Mouse (Mus musculus) neural tube, embryonic 15.5 days (tissue): ENCODE results near the gene Tspan12. TPM values are rescaled to one million over a fixed set of nuclear protein-coding genes. Genes with fewer than 3 reads are reported as not detected.
"Not testable (repeated sequence)": the region's sequence is repeated elsewhere in the genome, so short reads cannot be mapped to it uniquely, and the experiment has no call there.

Source experiments
- ATAC-seq: fragments of 200-750 bp; cut with Nextera tagmentation; 2 replicates; pipeline ENCODE4 v1.8.0; 2017; ENCODE audit warnings: mild to moderate bottlenecking, moderate TSS enrichment, moderate library complexity; ENCODE audit not compliant: low FRiP score
- H3K27ac ChIP-seq: fragments of 300-500 bp; sonication (generic); replicated peaks from 2 replicates; pipeline ENCODE4 v1.5.1; 2015; ENCODE audit warnings: mild to moderate bottlenecking, inconsistent platforms
- H3K27me3 ChIP-seq: fragments of 300-500 bp; sonication (generic); replicated peaks from 2 replicates; pipeline ENCODE4 v1.6.1; 2015; ENCODE audit warnings: inconsistent platforms
- H3K36me3 ChIP-seq: fragments of 300-500 bp; sonication (generic); 2 replicates; pipeline ENCODE4 v1.6.1; 2015; ENCODE audit warnings: inconsistent platforms
- H3K4me1 ChIP-seq: fragments of 300-500 bp; sonication (generic); 2 replicates; pipeline ENCODE4 v1.6.1; 2015; ENCODE audit warnings: inconsistent platforms
- H3K4me2 ChIP-seq: fragments of 300-500 bp; sonication (generic); 2 replicates; pipeline ENCODE4 v1.6.1; 2015; ENCODE audit warnings: inconsistent platforms, mild to moderate bottlenecking, moderate library complexity
- H3K4me3 ChIP-seq: fragments of 300-500 bp; sonication (generic); replicated peaks from 2 replicates; pipeline ENCODE4 v1.5.1; 2015; ENCODE audit warnings: mild to moderate bottlenecking, inconsistent platforms
- H3K9ac ChIP-seq: fragments of 300-500 bp; sonication (generic); replicated peaks from 2 replicates; pipeline ENCODE4 v1.6.1; 2015; ENCODE audit warnings: mild to moderate bottlenecking, inconsistent platforms
- H3K9me3 ChIP-seq: fragments of 300-500 bp; sonication (generic); replicated peaks from 2 replicates; pipeline ENCODE4 v1.6.1; 2016; ENCODE audit warnings: inconsistent platforms
- WGBS: fragments of 180-500 bp; shearing (Covaris S2); methylation state at CpG from one replicate; pipeline ENCODE4 v1.1.7; 2015; ENCODE audit warnings: mixed read lengths; 5-methylcytosine and 5-hydroxymethylcytosine counted together
- polyA plus RNA-seq: library from polyadenylated mRNA; unstranded; fragments of >200 nt; fragmentation: Nextera tagmentation; extraction: Ambion mirVana; gene quantifications from 2 replicates; pipeline ENCODE4 v1.2.1, GENCODE M21; 2015

The Tspan12 gene
- polyA plus RNA-seq, 1 experiment from 2014 or later = 80.1 TPM

DNA sequence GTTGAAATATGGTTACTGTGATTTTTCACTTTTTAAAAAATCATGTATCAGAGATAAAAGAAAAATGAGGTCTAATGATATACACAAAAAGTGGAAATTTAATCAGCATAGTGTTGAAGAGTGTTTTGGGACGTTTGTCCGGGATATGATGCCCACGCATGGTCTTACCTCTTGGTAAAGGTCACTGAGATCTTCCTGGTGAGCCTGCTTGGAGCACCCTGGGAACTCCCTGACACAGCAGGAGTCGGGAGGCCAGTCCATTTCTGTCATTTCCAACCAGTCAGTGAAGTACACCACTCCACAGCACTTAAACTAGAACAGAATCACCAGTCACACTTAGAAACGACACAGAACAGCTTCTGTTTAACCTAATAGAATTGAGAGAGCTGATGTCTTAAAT is 56.9 kb downstream of the Tspan12 start:
- Histone ChIP-seq H3K9ac (no peak overlapping the region), H3K4me3 (no peak overlapping the region), H3K27me3 (no peaks in the 10 kb centered on the region), H3K4me2 (no peak overlapping the region), H3K36me3 (0 out of 2 replicates have a peak, but pooled peaks cover 5% of the 10 kb centered on the region), H3K4me1 (no peaks in the 10 kb centered on the region), H3K27ac (no peak overlapping the region), H3K9me3 (no peaks in the 10 kb centered on the region)
- 89% methylated on average over 5 of the region's 5 CpGs for WGBS
- no peak for ATAC-seq

DNA sequence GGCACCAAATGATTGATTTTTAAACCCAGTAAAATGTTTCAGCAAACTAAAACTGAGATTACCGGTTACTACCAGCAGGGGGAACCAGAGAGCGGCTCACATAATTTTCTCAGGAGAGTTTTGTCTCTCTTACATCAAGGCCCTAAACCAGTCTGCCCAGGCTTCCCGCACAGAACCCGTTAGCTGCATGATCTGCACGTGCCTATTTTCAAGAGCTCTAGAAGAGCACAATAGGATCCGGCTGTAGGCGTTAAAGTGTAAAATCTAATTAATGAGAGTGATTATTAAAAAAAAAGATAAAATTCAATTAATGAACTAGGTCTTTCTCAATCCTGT is 57.3 kb downstream of the Tspan12 start:
- Histone ChIP-seq H3K9ac (no peak overlapping the region), H3K9me3 (no peaks in the 10 kb centered on the region), H3K4me2 (no peak overlapping the region), H3K27me3 (no peaks in the 10 kb centered on the region), H3K27ac (no peak overlapping the region), H3K4me3 (no peak overlapping the region), H3K4me1 (no peaks in the 10 kb centered on the region), H3K36me3 (0 out of 2 replicates have a peak, but pooled peaks cover 5% of the 10 kb centered on the region)
- 5% methylated on average over 7 of the region's 7 CpGs for WGBS
- no peak for ATAC-seq

GRCm38 (mm10) chr6:21794337-21795071 is 57.8 kb downstream of the Tspan12 start:
- no peak; the same call in 1 of the 2 replicates for ATAC-seq
- no peak overlapping the region for H3K4me3 ChIP-seq
- no peaks in the 10 kb centered on the region for H3K27me3 ChIP-seq
- H3K9me3 ChIP-seq = no peaks in the 10 kb centered on the region
- 86% methylated on average over 11 of the region's 11 CpGs for WGBS
- H3K36me3 ChIP-seq = 0 out of 2 replicates have a peak, but pooled peaks cover 5% of the 10 kb centered on the region
- H3K4me2 ChIP-seq = no peak overlapping the region
- H3K9ac ChIP-seq = no peak overlapping the region
- no peak overlapping the region for H3K27ac ChIP-seq
- no peaks in the 10 kb centered on the region for H3K4me1 ChIP-seq

DNA sequence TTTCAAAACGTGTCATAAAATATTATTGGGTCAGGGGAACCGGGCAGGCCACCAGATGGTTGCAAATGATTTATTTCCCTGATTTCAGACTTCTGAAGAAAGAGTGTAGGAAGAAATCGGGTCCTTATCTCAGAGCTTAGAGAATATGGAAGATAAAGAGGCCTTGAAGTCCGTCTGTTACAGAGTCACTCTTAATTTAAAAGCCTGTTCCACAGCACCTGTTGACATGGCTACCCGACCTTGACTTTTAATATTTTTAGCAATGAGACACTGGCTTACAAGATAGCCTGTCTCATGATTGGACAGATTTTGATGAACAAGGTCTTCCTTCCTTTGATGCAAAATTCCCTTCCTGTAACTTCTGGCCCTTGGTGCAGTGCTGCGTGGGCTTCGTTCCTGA is 61.0 kb downstream of the Tspan12 start:
- H3K27me3 ChIP-seq = no peaks in the 10 kb centered on the region
- H3K4me1 ChIP-seq = 0 out of 2 replicates have a peak, but pooled peaks cover 3% of the 10 kb centered on the region
- H3K27ac ChIP-seq = no peak overlapping the region
- no peak overlapping the region for H3K9ac ChIP-seq
- no peaks in the 10 kb centered on the region for H3K9me3 ChIP-seq
- WGBS = 84% methylated on average over 7 of the region's 7 CpGs
- no peak overlapping the region for H3K4me2 ChIP-seq
- H3K4me3 ChIP-seq = no peak overlapping the region
- no peak for ATAC-seq
- H3K36me3 ChIP-seq = 0 out of 2 replicates have a peak, but pooled peaks cover under 1% of the 10 kb centered on the region

DNA sequence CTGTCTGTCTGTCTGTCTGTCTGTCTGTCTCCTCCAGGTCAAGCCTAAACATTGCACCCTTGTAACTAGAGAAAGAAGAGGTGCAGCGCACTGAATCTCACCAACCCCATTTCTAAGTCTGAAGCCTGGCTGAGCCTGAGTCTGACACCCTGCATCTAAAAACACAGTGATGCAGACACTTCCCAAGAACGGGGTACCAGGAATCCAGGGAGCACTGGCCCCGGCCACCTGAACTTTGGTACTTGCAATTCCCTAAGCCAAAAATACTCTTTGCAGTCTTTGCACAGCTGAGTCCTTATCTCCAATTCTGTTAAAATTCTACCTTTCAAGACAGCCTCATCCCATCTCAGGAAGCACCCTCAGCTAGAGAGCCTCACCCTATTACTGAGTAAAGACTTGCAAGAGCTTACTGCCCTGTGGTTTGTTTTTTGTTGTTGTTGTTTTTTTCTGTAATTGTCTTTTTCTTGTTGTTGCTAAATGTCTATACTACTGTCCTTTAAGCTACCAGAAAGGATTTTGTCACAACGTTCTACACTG is 61.7 kb downstream of the Tspan12 start:
- Histone ChIP-seq H3K4me1 (0 out of 2 replicates have a peak, but pooled peaks cover 3% of the 10 kb centered on the region), H3K9ac (no peak overlapping the region), H3K9me3 (no peaks in the 10 kb centered on the region), H3K27me3 (no peaks in the 10 kb centered on the region), H3K36me3 (no peaks in the 10 kb centered on the region), H3K4me3 (no peak overlapping the region), H3K27ac (no peak overlapping the region), H3K4me2 (no peak overlapping the region)
- no peak for ATAC-seq
- WGBS = 83% methylated on average over 4 of the region's 4 CpGs

DNA sequence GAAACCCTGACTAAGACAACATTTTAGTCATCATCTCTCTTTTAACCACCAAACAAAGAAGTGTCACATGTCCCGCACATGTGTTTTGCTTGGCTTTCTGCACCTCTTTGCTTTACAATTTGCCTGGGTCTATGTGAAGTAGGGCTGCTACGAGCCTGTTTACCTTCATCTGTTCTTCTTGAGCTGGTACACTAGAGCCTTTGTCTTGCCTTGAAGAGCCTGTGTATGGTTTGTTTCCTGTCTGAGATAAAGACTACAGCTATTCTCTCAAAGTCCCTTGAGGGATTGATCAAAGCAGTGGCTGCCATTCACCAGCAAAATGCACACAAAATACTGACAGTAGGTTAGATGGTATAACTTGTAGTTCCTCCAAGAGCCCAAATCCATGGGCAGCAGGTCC is 62.3 kb downstream of the Tspan12 start:
- no peak overlapping the region for H3K9ac ChIP-seq
- no peak overlapping the region for H3K27ac ChIP-seq
- no peak overlapping the region for H3K4me2 ChIP-seq
- no peaks in the 10 kb centered on the region for H3K27me3 ChIP-seq
- no peaks in the 10 kb centered on the region for H3K9me3 ChIP-seq
- no peak for ATAC-seq
- 83% methylated on average over 2 of the region's 2 CpGs for WGBS
- H3K36me3 ChIP-seq = no peaks in the 10 kb centered on the region
- 0 out of 2 replicates have a peak, but pooled peaks cover 3% of the 10 kb centered on the region for H3K4me1 ChIP-seq
- H3K4me3 ChIP-seq = no peak overlapping the region

DNA sequence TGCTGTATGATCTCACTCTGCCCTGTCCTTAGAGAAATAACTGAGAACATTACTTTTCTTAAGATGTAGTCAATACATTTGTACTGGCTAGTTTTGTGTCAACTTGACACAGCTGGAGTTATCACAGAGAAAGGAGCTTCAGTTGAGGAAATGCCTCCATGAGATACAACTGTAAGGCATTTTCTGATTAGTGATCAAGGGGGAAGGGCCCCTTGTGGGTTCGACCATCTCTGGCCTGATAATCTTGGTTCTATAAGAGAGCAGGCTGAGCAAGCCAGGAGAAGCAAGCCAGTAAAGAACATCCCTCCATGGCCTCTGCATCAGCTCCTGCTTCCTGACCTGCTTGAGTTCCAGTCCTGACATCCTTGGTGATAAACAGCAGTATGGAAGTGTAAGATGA is 62.7 kb downstream of the Tspan12 start:
- not testable (repeated sequence) for H3K27ac ChIP-seq, H3K4me2 ChIP-seq, H3K36me3 ChIP-seq, H3K4me1 ChIP-seq, H3K9ac ChIP-seq, H3K27me3 ChIP-seq, H3K4me3 ChIP-seq, H3K9me3 ChIP-seq, ATAC-seq
- WGBS = 93% methylated on average over 1 of the region's 1 CpGs

DNA sequence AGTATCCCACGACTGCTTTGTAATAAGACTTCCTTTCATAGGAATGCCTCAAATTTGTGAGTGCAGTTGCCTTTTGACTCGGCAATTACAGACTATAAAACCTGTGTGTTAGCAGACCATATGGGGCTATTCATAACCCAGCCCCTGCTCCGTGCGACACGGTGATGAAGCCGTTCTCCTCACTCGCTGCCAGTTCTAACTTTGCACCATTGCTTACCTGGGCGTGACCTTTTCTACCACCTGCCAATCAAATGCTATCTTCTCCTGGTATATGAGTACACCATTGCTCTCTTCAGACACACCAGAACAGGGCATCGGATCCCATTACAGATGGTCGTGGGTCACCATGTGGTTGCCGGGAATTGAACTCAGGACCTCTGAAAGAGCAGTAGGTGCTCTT is 64.6 kb downstream of the Tspan12 start:
- Histone ChIP-seq H3K36me3 (no peaks in the 10 kb centered on the region), H3K9me3 (no peaks in the 10 kb centered on the region), H3K27ac (no peak overlapping the region), H3K9ac (no peak overlapping the region), H3K4me3 (no peak overlapping the region), H3K4me2 (no peak overlapping the region), H3K27me3 (no peaks in the 10 kb centered on the region), H3K4me1 (0 out of 2 replicates have a peak, but pooled peaks cover 3% of the 10 kb centered on the region)
- WGBS = 49% methylated on average over 11 of the region's 11 CpGs
- no peak for ATAC-seq

DNA sequence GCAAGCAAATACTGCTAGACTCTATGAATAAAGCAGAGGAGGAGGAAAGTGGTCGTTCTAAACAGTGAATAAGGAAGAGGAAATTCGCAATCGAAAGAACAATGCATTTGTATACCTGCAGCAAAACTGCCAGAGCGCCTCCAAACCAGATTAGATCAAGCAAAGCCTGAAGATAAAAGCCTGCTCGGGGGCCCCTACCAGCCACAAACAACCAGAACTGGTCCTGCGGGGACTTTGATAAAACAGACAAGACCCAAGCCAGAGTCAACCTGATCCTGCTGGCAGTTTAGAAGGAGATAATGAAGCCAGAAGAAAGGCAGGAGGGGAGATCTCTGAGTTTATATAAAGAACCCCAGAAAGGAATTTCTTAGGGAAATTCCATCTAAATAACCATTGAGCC is 65.0 kb downstream of the Tspan12 start:
- H3K9ac ChIP-seq = no peak overlapping the region
- no peaks in the 10 kb centered on the region for H3K9me3 ChIP-seq
- no peaks in the 10 kb centered on the region for H3K36me3 ChIP-seq
- ATAC-seq = no peak
- H3K4me3 ChIP-seq = no peak overlapping the region
- no peak overlapping the region for H3K4me2 ChIP-seq
- H3K27ac ChIP-seq = no peak overlapping the region; the same call in 1 of the 2 replicates
- H3K4me1 ChIP-seq = 0 out of 2 replicates have a peak, but pooled peaks cover 3% of the 10 kb centered on the region
- WGBS = 46% methylated on average over 6 of the region's 6 CpGs
- H3K27me3 ChIP-seq = no peaks in the 10 kb centered on the region

GRCm38 (mm10) chr6:21774213-21774916 is 78.0 kb downstream of the Tspan12 start:
- Histone ChIP-seq H3K4me3 (no peak overlapping the region), H3K9me3 (no peaks in the 10 kb centered on the region), H3K36me3 (peaks cover 4% of the 10 kb centered on the region; the same call in 1 of the 2 replicates), H3K4me2 (no peak overlapping the region), H3K4me1 (no peaks in the 10 kb centered on the region), H3K27ac (no peak overlapping the region), H3K9ac (no peak overlapping the region), H3K27me3 (no peaks in the 10 kb centered on the region)
- no peak for ATAC-seq
- WGBS = 81% methylated on average over 7 of the region's 7 CpGs

GRCm38 (mm10) chr6:21769447-21769809 is 82.9 kb downstream of the Tspan12 start:
- Histone ChIP-seq H3K4me3 (no peak overlapping the region), H3K4me1 (no peaks in the 10 kb centered on the region), H3K27me3 (no peaks in the 10 kb centered on the region), H3K4me2 (no peak overlapping the region), H3K36me3 (peaks cover 4% of the 10 kb centered on the region; the same call in 1 of the 2 replicates), H3K9ac (no peak overlapping the region), H3K27ac (no peak overlapping the region), H3K9me3 (no peaks in the 10 kb centered on the region)
- ATAC-seq = no peak
- 73% methylated on average over 1 of the region's 1 CpGs for WGBS
